Mouse (Mus musculus): ENCODE results near the gene Mvk. TPM values are rescaled to one million over a fixed set of nuclear protein-coding genes. Genes with fewer than 3 reads are reported as not detected.
A peak's percentile ranks its signal among the peaks of the same experiment; 100 is the strongest.

Mvk gene
- total and polyA plus RNA-seq, 2 experiments from 2014 or later, result 12.6 to 24.6 TPM

DNA sequence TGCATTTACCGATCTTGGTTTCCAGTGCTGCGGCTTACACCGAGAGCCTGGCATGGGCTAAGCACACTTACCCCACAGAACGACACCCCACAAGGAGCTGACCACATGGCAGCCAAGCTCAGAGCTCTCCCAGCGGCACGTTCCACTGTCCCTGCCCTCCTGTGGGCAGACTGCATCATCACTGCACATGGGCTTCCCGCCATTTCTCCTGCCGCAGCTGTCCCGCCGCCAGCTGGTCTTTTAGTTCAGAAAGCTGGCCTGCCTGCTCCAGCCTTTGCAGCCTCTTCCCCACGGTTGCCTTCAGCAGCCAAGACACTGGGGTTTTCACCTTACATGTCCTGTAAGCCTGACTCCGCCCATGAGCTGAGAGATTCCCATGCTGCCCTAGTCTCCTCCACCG is 33.6 kb upstream of the Mvk start:
- H3K4me1 ChIP-seq (ENCODE audit: control insufficient read depth, insufficient read depth), result no peaks in the 10 kb centered on the region
- no peak overlapping the region for H3K27ac ChIP-seq (ENCODE audit: low read depth)
- WGBS, result 87% methylated on average over 13 of the region's 13 CpGs
- no peaks in the 10 kb centered on the region for H3K9me3 ChIP-seq (replicated peaks; ENCODE audit: control insufficient read depth, low read length)
- TF ChIP-seq CTCF (IDR thresholded peaks at IDR 0.05; ENCODE audit: low read depth) (no peak), EP300 (IDR thresholded peaks at IDR 0.05; ENCODE audit: low read depth) (no peak)
- H3K9ac ChIP-seq (replicated peaks; ENCODE audit: low read depth, low read length), result no peak overlapping the region
- H3K4me2 ChIP-seq (ENCODE audit: low read depth, low read length), result no peak overlapping the region
- ATAC-seq (ENCODE audit: insufficient read depth, low read depth) (no peak), DNase-seq (ENCODE audit: low spot score) (no peak)
- H3K4me3 ChIP-seq (ENCODE audit: low read depth, low read length), result no peak overlapping the region
- H3K36me3 ChIP-seq (replicated peaks; ENCODE audit: control insufficient read depth, insufficient read depth, low read length), result peaks cover 99% of the 10 kb centered on the region
- H3K27me3 ChIP-seq (ENCODE audit: control insufficient read depth, insufficient read depth, low read length), result no peaks in the 10 kb centered on the region

DNA sequence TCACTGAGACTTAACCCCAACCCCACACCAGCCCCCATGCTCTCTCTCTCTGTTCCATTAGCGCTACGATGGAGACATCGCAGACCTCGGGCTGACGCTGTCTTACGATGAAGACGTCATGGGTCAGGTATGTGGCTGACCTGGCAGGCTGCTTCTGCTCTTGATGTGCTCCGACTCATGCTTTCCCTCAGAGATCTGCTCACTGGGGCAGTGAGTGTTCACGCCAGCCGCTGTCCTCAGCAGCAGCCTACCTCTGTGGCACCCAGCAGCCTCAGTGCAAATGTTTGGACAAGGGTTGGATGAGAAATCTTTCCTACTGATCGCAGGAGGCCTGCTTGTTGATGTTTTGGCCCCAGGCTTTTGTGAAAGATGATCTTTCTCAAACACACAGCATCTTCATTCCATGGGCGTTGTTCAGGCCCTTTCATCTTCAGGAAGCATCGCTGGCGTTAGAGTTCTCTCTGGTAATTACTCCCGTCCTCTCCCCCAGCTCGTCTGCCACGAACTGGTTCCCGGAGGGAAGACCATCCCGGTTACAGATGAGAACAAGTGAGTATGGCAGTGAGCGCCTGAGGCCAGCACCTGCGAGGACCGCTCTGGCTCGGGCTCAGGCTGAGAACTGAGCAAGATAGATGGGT is 31.6 kb upstream of the Mvk start:
- no peak overlapping the region for H3K4me3 ChIP-seq (ENCODE audit: low read depth, low read length)
- DNase-seq (ENCODE audit: low spot score) (no peak), ATAC-seq (ENCODE audit: insufficient read depth, low read depth) (no peak)
- no peaks in the 10 kb centered on the region for H3K4me1 ChIP-seq (ENCODE audit: control insufficient read depth, insufficient read depth)
- H3K9ac ChIP-seq (replicated peaks; ENCODE audit: low read depth, low read length), result no peak overlapping the region
- no peaks in the 10 kb centered on the region for H3K9me3 ChIP-seq (replicated peaks; ENCODE audit: control insufficient read depth, low read length)
- no peak overlapping the region for H3K27ac ChIP-seq (ENCODE audit: low read depth)
- peaks cover 99% of the 10 kb centered on the region for H3K36me3 ChIP-seq (replicated peaks; ENCODE audit: control insufficient read depth, insufficient read depth, low read length)
- H3K4me2 ChIP-seq (ENCODE audit: low read depth, low read length), result no peak overlapping the region
- WGBS, result 68% methylated on average over 23 of the region's 23 CpGs
- no peaks in the 10 kb centered on the region for H3K27me3 ChIP-seq (ENCODE audit: control insufficient read depth, insufficient read depth, low read length)
- TF ChIP-seq EP300 (IDR thresholded peaks at IDR 0.05; ENCODE audit: low read depth) (no peak), CTCF (IDR thresholded peaks at IDR 0.05; ENCODE audit: low read depth) (no peak)

DNA sequence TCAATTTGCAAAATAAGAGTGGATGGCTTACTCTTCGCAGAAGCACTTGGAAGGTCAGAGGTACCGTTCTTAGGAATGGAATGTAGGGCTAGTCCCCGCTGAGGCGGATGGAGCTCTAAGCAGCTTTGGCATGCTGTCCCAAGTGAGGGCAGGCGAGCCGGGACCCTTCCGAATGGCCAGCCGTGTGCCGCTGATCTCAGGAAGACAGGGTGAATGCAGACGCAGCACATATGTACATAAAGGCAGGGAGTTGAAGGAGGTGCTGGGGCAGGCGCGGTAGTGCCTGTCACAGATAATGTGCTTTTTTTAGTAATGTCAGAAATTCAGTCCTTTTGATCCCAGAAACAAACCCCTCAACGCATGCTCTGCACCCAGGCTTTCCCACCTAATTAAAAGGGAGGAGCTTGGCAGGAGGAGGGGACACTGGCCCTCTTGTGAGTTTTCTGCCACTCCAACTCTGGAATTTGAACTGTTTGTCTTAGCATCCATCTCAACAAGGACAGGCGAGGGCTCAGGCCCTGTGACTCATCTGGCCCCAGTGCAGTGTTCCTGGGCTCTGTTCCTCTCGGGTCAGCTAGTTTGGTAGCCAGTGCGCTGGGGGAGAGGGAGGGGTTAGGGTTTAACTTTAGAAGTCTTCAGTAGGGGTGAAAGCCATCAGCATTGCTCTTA is 30.9 kb upstream of the Mvk start:
- TF ChIP-seq CTCF (IDR thresholded peaks at IDR 0.05; ENCODE audit: low read depth), result no peak
- no peak for TF ChIP-seq EP300 (IDR thresholded peaks at IDR 0.05; ENCODE audit: low read depth)
- H3K27ac ChIP-seq (ENCODE audit: low read depth), result no peak overlapping the region
- DNase-seq (ENCODE audit: low spot score), result no peak
- no peaks in the 10 kb centered on the region for H3K4me1 ChIP-seq (ENCODE audit: control insufficient read depth, insufficient read depth)
- no peak overlapping the region for H3K4me2 ChIP-seq (ENCODE audit: low read depth, low read length)
- ATAC-seq (ENCODE audit: insufficient read depth, low read depth), result peak; percentile 25; the same call in 1 of the 2 replicates
- no peaks in the 10 kb centered on the region for H3K9me3 ChIP-seq (replicated peaks; ENCODE audit: control insufficient read depth, low read length)
- H3K36me3 ChIP-seq (replicated peaks; ENCODE audit: control insufficient read depth, insufficient read depth, low read length), result peaks cover 98% of the 10 kb centered on the region
- WGBS, result 45% methylated on average over 16 of the region's 16 CpGs
- no peak overlapping the region for H3K4me3 ChIP-seq (ENCODE audit: low read depth, low read length)
- no peaks in the 10 kb centered on the region for H3K27me3 ChIP-seq (ENCODE audit: control insufficient read depth, insufficient read depth, low read length)
- H3K9ac ChIP-seq (replicated peaks; ENCODE audit: low read depth, low read length), result no peak overlapping the region

DNA sequence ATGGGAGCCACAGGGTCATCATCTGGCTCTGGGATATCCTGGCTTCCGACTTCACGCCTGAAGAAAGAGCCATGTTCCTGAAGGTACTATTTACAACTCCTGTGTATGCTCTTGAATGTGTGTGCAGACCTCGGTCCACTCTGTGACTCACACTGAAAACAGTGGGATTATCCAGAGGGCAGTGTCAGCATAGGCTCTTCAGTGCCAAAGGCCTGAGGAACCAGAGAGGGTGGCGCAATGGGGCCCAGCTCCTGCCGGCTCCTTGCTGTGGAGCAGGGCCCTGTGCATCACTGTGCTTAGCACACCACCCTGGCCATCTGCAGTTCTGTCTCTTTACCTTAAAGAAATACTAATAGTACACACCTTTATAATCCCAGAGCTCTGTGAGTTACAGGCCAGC is 28.5 kb upstream of the Mvk start:
- Histone ChIP-seq H3K9me3 (replicated peaks; ENCODE audit: control insufficient read depth, low read length) (no peaks in the 10 kb centered on the region), H3K4me2 (ENCODE audit: low read depth, low read length) (no peak overlapping the region), H3K9ac (replicated peaks; ENCODE audit: low read depth, low read length) (no peak overlapping the region), H3K4me1 (ENCODE audit: control insufficient read depth, insufficient read depth) (no peaks in the 10 kb centered on the region), H3K36me3 (replicated peaks; ENCODE audit: control insufficient read depth, insufficient read depth, low read length) (peaks cover 98% of the 10 kb centered on the region), H3K4me3 (ENCODE audit: low read depth, low read length) (no peak overlapping the region), H3K27ac (ENCODE audit: low read depth) (no peak overlapping the region), H3K27me3 (ENCODE audit: control insufficient read depth, insufficient read depth, low read length) (no peaks in the 10 kb centered on the region)
- 91% methylated on average over 5 of the region's 5 CpGs for WGBS
- ATAC-seq (ENCODE audit: insufficient read depth, low read depth) (no peak), DNase-seq (ENCODE audit: low spot score) (no peak)
- no peak for TF ChIP-seq EP300 (IDR thresholded peaks at IDR 0.05; ENCODE audit: low read depth)
- no peak for TF ChIP-seq CTCF (IDR thresholded peaks at IDR 0.05; ENCODE audit: low read depth)

DNA sequence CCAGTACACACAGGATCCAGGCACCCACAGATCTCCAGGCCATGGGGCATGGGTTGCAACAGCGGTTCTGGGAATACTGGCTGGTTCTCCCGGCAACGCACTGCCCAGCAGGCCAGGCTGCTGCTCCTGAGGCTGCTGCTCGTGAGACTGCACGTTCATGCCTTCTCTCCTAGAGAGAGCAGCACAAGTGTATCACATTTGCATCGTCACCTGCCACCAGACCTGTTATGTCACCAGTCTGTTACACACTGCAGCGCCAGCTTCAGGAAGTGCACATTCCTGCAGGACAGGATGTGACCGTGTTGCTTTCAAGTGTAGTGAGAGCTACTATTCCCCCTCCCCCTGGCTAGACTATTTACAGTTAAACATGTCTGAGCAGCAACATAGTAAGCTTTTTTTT is 27.2 kb upstream of the Mvk start:
- Histone ChIP-seq H3K36me3 (replicated peaks; ENCODE audit: control insufficient read depth, insufficient read depth, low read length) (peaks cover 90% of the 10 kb centered on the region), H3K9me3 (replicated peaks; ENCODE audit: control insufficient read depth, low read length) (no peaks in the 10 kb centered on the region), H3K4me2 (ENCODE audit: low read depth, low read length) (no peak overlapping the region), H3K9ac (replicated peaks; ENCODE audit: low read depth, low read length) (0 out of 2 replicates have a peak overlapping the region, but pooled peaks have one; percentile 15), H3K4me1 (ENCODE audit: control insufficient read depth, insufficient read depth) (no peaks in the 10 kb centered on the region), H3K27me3 (ENCODE audit: control insufficient read depth, insufficient read depth, low read length) (no peaks in the 10 kb centered on the region), H3K27ac (ENCODE audit: low read depth) (no peak overlapping the region), H3K4me3 (ENCODE audit: low read depth, low read length) (no peak overlapping the region)
- no peak for ATAC-seq (ENCODE audit: insufficient read depth, low read depth)
- WGBS, result 54% methylated on average over 8 of the region's 8 CpGs
- no peak for DNase-seq (ENCODE audit: low spot score)
- TF ChIP-seq CTCF (IDR thresholded peaks at IDR 0.05; ENCODE audit: low read depth) (no peak), EP300 (IDR thresholded peaks at IDR 0.05; ENCODE audit: low read depth) (no peak)
